Mouse (Mus musculus) limb, embryonic 14.5 days (tissue): ENCODE results near the gene B4galt1. TPM values are rescaled to one million over a fixed set of nuclear protein-coding genes. Genes with fewer than 3 reads are reported as not detected.

Experiments used
- ATAC-seq: fragments of 200-750 bp; cut with Nextera tagmentation; 2 replicates; pipeline ENCODE4 v1.8.0; 2017; ENCODE audit warnings: low read depth, moderate number of reproducible peaks, moderate TSS enrichment; ENCODE audit not compliant: low FRiP score
- DNase-seq: peaks from one replicate; pipeline ENCODE4 v3.0.0-alpha.2; 2015; ENCODE audit warnings: low spot score
- H3K27ac ChIP-seq: fragments of 300-500 bp; sonication (generic); replicated peaks from 2 replicates; pipeline ENCODE4 v1.5.1; 2014; ENCODE audit warnings: low read depth, mild to moderate bottlenecking, low read length, moderate library complexity, mixed read lengths
- H3K27me3 ChIP-seq: fragments of 300-500 bp; sonication (generic); 2 replicates; pipeline ENCODE4 v1.6.1; 2014; ENCODE audit warnings: low read length, mixed read lengths; ENCODE audit not compliant: control insufficient read depth, insufficient read depth
- H3K36me3 ChIP-seq: fragments of 300-500 bp; sonication (generic); 2 replicates; pipeline ENCODE4 v1.6.1; 2014; ENCODE audit warnings: mild to moderate bottlenecking, low read length, moderate library complexity, mixed read lengths; ENCODE audit not compliant: control insufficient read depth, insufficient read depth
- H3K4me1 ChIP-seq: fragments of 300-500 bp; sonication (generic); 2 replicates; pipeline ENCODE4 v1.6.1; 2014; ENCODE audit warnings: antibody characterized with exemption, low read length, mixed read lengths; ENCODE audit not compliant: control insufficient read depth, insufficient read depth
- H3K4me2 ChIP-seq: fragments of 300-500 bp; sonication (generic); replicated peaks from 2 replicates; pipeline ENCODE4 v1.6.1; 2014; ENCODE audit warnings: low read depth, mild to moderate bottlenecking, low read length, moderate library complexity; ENCODE audit not compliant: severe bottlenecking
- H3K4me3 ChIP-seq: fragments of 300-500 bp; sonication (generic); replicated peaks from 2 replicates; pipeline ENCODE4 v1.5.1; 2014; ENCODE audit warnings: low read length
- H3K9ac ChIP-seq: fragments of 300-500 bp; sonication (generic); 2 replicates; pipeline ENCODE4 v1.6.1; 2014; ENCODE audit warnings: mild to moderate bottlenecking, low read depth, low read length, moderate library complexity; ENCODE audit not compliant: severe bottlenecking
- H3K9me3 ChIP-seq: fragments of 300-500 bp; sonication (generic); 2 replicates; pipeline ENCODE4 v1.6.1; 2016; ENCODE audit warnings: low read length; ENCODE audit not compliant: control insufficient read depth
- POLR2A ChIP-seq: fragments of 200-500 bp; IDR thresholded peaks from 2 replicates; pipeline ENCODE4 v1.8.0; 2012; ENCODE audit warnings: inconsistent platforms, mild to moderate bottlenecking, moderate library complexity, borderline replicate concordance; ENCODE audit not compliant: insufficient read depth, insufficient read length; ENCODE audit errors: extremely low read depth
- WGBS: fragments of 180-500 bp; shearing (Covaris S2); extraction: QIAGEN DNeasy Blood & Tissue Kit; methylation state at CpG from one replicate; pipeline ENCODE4 v1.1.7; 2014; 5-methylcytosine and 5-hydroxymethylcytosine counted together
- polyA plus RNA-seq, 2 experiments: library from polyadenylated mRNA; depleted of rRNA in 1 of 2; stranded (reverse) in 1 of 2; unstranded in 1 of 2; fragments of >200 nt; fragmentation: Nextera tagmentation in 1 of 2; extraction: Ambion mirVana in 1 of 2; gene quantifications; 2 replicates each; pipeline versions ENCODE4 v1.2.1 to v1.2.3; 2012 to 2014

The B4galt1 gene
- polyA plus RNA-seq, 2 experiments: 35.9 to 52.3 TPM

DNA sequence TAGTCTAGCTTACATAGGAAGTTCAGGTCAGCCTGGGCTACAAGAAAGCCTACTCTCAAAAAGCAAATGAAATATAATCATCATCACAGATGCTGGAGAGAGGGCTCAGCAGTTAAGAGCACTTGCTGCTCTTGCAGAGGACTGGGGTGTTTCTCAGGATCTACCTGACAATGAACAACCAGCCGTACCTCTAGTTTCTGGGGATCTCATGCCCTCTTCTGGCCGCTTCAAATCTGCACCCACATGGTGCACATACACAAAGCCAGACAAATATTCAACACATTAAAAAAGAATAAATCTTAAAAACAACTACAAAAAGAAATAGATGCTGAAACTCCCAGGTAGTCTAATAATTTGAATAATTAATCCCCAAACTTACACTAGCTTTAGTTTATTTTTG is 41.8 kb upstream of the B4galt1 start:
- no peak overlapping the region for H3K9ac ChIP-seq
- H3K27ac ChIP-seq: no peak overlapping the region
- H3K4me1 ChIP-seq: no peaks in the 10 kb centered on the region
- no peaks in the 10 kb centered on the region for H3K27me3 ChIP-seq
- WGBS: 93% methylated on average over 2 of the region's 2 CpGs
- H3K36me3 ChIP-seq: no peaks in the 10 kb centered on the region
- DNase-seq (no peak), ATAC-seq (no peak)
- H3K4me2 ChIP-seq: no peak overlapping the region
- H3K4me3 ChIP-seq: no peak overlapping the region
- H3K9me3 ChIP-seq: no peaks in the 10 kb centered on the region
- TF ChIP-seq POLR2A: no peak

GRCm38 (mm10) chr4:40895118-40895517 is 41.3 kb upstream of the B4galt1 start:
- ATAC-seq (no peak), DNase-seq (no peak)
- Histone ChIP-seq H3K4me2 (no peak overlapping the region), H3K9ac (no peak overlapping the region), H3K4me3 (no peak overlapping the region), H3K27me3 (no peaks in the 10 kb centered on the region), H3K4me1 (no peaks in the 10 kb centered on the region), H3K9me3 (no peaks in the 10 kb centered on the region), H3K36me3 (no peaks in the 10 kb centered on the region), H3K27ac (no peak overlapping the region)
- 96% methylated on average over 3 of the region's 3 CpGs for WGBS
- no peak for TF ChIP-seq POLR2A

DNA sequence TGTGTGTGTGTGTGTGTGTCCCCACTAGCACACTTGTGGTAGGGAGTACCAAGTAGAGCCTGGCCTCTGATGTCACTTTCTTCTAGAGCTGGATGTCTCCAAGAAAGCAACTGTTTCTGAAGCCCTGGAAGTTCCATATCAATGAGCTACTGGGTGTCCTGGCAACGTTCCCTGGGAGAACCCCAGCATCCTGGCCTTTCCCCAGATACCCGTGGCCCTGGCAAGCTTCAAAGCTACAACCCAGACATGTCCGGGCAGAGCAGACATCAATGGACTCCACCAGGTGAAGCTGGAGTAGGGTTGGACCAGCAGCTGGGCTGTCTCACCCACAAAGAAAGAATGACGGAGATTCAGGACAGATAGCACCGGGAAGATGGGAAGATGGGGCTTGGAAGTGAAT is 37.4 kb upstream of the B4galt1 start:
- Histone ChIP-seq H3K4me3 (no peak overlapping the region), H3K9ac (no peak overlapping the region), H3K4me1 (no peaks in the 10 kb centered on the region), H3K36me3 (no peaks in the 10 kb centered on the region), H3K27ac (no peak overlapping the region), H3K27me3 (no peaks in the 10 kb centered on the region), H3K9me3 (no peaks in the 10 kb centered on the region), H3K4me2 (no peak overlapping the region)
- 77% methylated on average over 5 of the region's 5 CpGs for WGBS
- DNase-seq (no peak), ATAC-seq (no peak)
- no peak for TF ChIP-seq POLR2A

GRCm38 (mm10) chr4:40889983-40890382 is 36.2 kb upstream of the B4galt1 start:
- DNase-seq (no peak), ATAC-seq (no peak)
- no peak overlapping the region for H3K4me2 ChIP-seq
- H3K36me3 ChIP-seq: no peaks in the 10 kb centered on the region
- no peak overlapping the region for H3K9ac ChIP-seq
- TF ChIP-seq POLR2A: no peak
- no peak overlapping the region for H3K27ac ChIP-seq
- 90% methylated on average over 4 of the region's 4 CpGs for WGBS
- no peaks in the 10 kb centered on the region for H3K9me3 ChIP-seq
- 0 out of 2 replicates have a peak, but pooled peaks cover 1% of the 10 kb centered on the region for H3K4me1 ChIP-seq
- no peak overlapping the region for H3K4me3 ChIP-seq
- H3K27me3 ChIP-seq: no peaks in the 10 kb centered on the region

DNA sequence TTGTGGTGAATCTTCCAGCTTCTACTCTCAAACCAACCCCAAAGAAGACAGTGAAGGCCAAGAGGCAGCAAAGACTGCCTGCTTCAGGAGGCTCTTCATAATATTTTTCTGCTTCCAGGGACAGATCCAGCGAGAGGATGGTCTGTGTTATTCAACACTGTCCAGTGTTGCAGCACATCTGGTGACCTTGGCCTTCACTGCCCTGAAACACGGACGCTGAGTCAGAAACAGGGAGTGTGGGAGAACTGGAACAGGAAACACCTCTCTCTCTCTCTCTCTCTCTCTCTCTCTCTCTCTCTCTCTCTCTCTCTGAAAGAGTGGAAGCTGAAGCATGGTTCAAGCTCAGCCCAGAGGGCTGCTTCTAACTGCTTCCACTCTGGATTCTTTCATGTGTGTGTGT is 35.4 kb upstream of the B4galt1 start:
- WGBS: 70% methylated on average over 3 of the region's 3 CpGs
- Histone ChIP-seq H3K9me3 (no peaks in the 10 kb centered on the region), H3K36me3 (no peaks in the 10 kb centered on the region), H3K4me2 (no peak overlapping the region), H3K27me3 (no peaks in the 10 kb centered on the region), H3K4me1 (0 out of 2 replicates have a peak, but pooled peaks cover 5% of the 10 kb centered on the region), H3K27ac (no peak overlapping the region), H3K4me3 (no peak overlapping the region), H3K9ac (no peak overlapping the region)
- DNase-seq (no peak), ATAC-seq (no peak)
- no peak for TF ChIP-seq POLR2A

GRCm38 (mm10) chr4:40888839-40889238 is 35.0 kb upstream of the B4galt1 start:
- H3K27me3 ChIP-seq: no peaks in the 10 kb centered on the region
- no peak overlapping the region for H3K4me2 ChIP-seq
- ATAC-seq: no peak
- H3K9ac ChIP-seq: no peak overlapping the region
- H3K4me1 ChIP-seq: 0 out of 2 replicates have a peak, but pooled peaks cover 5% of the 10 kb centered on the region
- 74% methylated on average over 11 of the region's 11 CpGs for WGBS
- DNase-seq: no peak
- no peaks in the 10 kb centered on the region for H3K36me3 ChIP-seq
- no peak overlapping the region for H3K27ac ChIP-seq
- no peaks in the 10 kb centered on the region for H3K9me3 ChIP-seq
- no peak overlapping the region for H3K4me3 ChIP-seq
- no peak for TF ChIP-seq POLR2A
